Mouse (Mus musculus) cerebellum, postnatal 4 days (tissue): ENCODE results near the gene Il18.

Source experiments
- DNase-seq, 2 experiments: peaks; one replicate each; pipeline ENCODE4 v3.0.0; 2022; ENCODE audit warnings: low spot score in 2 of 2, mixed read lengths in 1 of 2

Gene Il18

GRCm38 (mm10) chr9:50554241-50555093, at the start of gene Il18:
Il18 (plus strand) TSS chr9:50554827.
- DNase-seq, result peak in 1 of 2 experiments; percentile 21

- DNase-seq, result no peak
Observed at GRCm38 (mm10) chr9:50505405-50505804, 49.2 kb upstream of the Il18 start.

GRCm38 (mm10) chr9:50507570-50507969, 47.1 kb upstream of the Il18 start:
- no peak for DNase-seq

GRCm38 (mm10) chr9:50515462-50515861, 39.2 kb upstream of the Il18 start:
- no peak for DNase-seq

GRCm38 (mm10) chr9:50518781-50519180, 35.8 kb upstream of the Il18 start:
- peak in 1 of 2 experiments; percentile 14 for DNase-seq

GRCm38 (mm10) chr9:50520748-50521147, 33.9 kb upstream of the Il18 start:
- no peak for DNase-seq

- DNase-seq, result no peak
Observed at GRCm38 (mm10) chr9:50521562-50521961, 33.1 kb upstream of the Il18 start.

- no peak for DNase-seq
Observed at GRCm38 (mm10) chr9:50522574-50522973, 32.1 kb upstream of the Il18 start.

- no peak for DNase-seq
Observed at GRCm38 (mm10) chr9:50524936-50525335, 29.7 kb upstream of the Il18 start.

GRCm38 (mm10) chr9:50525585-50525984, 29.0 kb upstream of the Il18 start:
- no peak for DNase-seq

GRCm38 (mm10) chr9:50527860-50528259, 26.8 kb upstream of the Il18 start:
- no peak for DNase-seq

GRCm38 (mm10) chr9:50528293-50528892, 26.2 kb upstream of the Il18 start, which contains the start of gene Pts:
Pts (minus strand) TSS chr9:50528724.
- peak; percentile 92 to 97 for DNase-seq

- DNase-seq, result peak in 1 of 2 experiments; percentile 21
Observed at GRCm38 (mm10) chr9:50530890-50531289, 23.7 kb upstream of the Il18 start.

- no peak for DNase-seq
Observed at GRCm38 (mm10) chr9:50533328-50533727, 21.3 kb upstream of the Il18 start.

GRCm38 (mm10) chr9:50533791-50534190, 20.8 kb upstream of the Il18 start:
- DNase-seq, result no peak

- no peak for DNase-seq
Observed at GRCm38 (mm10) chr9:50535930-50536329, 18.7 kb upstream of the Il18 start.

GRCm38 (mm10) chr9:50536603-50537135, 18.0 kb upstream of the Il18 start:
- no peak for DNase-seq

GRCm38 (mm10) chr9:50537295-50537694, 17.3 kb upstream of the Il18 start:
- no peak for DNase-seq

- DNase-seq, result no peak
Observed at GRCm38 (mm10) chr9:50540170-50540569, 14.5 kb upstream of the Il18 start.

- DNase-seq, result no peak
Observed at GRCm38 (mm10) chr9:50542401-50542800, 12.2 kb upstream of the Il18 start.

GRCm38 (mm10) chr9:50547859-50548478, 6.7 kb upstream of the Il18 start:
- no peak for DNase-seq

GRCm38 (mm10) chr9:50548936-50549335, 5.7 kb upstream of the Il18 start:
- DNase-seq, result no peak
